Mouse (Mus musculus): ENCODE results near the gene Kmt2b.
A peak's percentile ranks its signal among the peaks of the same experiment; 100 is the strongest.

- 0 out of 2 replicates have a peak, but pooled peaks have one; percentile 27 for TF ChIP-seq CTCF (IDR thresholded peaks at IDR 0.05; ENCODE audit: borderline replicate concordance, insufficient read depth, low read length)
- TF ChIP-seq POLR2A (IDR thresholded peaks at IDR 0.05; ENCODE audit: low read depth, low read length), result no peak
Observed at GRCm38 (mm10) chr7:30619202-30619601, 30.7 kb upstream of the Kmt2b start.
